Mouse (Mus musculus) liver, adult 2 months (tissue): ENCODE measurements around the gene Ppp4r1.

ENCODE experiments used
- CTCF ChIP-seq: fragments of 200-500 bp; IDR thresholded peaks from 2 replicates; pipeline ENCODE4 v1.5.1; 2011; ENCODE audit warnings: low read depth, low read length, control low read depth
- POLR2A ChIP-seq: fragments of 200-500 bp; IDR thresholded peaks from 2 replicates; pipeline ENCODE4 v1.6.1; 2011; ENCODE audit warnings: low read length, control low read depth; ENCODE audit not compliant: insufficient read depth; ENCODE audit errors: extremely low read depth

DNA sequence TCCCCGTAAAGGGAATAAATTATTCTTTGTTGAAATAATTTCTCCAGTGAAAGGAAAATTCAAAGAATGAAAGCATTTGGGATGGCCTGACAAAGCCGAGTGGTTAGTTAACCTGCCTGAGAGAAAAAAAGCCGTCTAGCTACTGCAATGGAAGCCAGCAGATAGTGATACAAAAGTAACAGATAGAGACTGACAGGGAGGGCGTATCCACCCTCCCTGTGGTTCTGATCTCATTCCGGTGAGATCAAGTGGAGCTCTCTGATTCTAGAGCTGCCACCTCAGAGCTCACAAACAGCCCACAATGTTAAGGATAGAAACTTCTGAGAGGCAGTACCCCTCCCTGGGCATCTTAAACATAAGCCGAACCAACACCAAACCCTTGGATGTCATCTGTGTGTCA, 33.4 kb upstream of the Ppp4r1 start:
- TF ChIP-seq POLR2A (no peak), CTCF (no peak)
